Mouse (Mus musculus): ENCODE measurements around the gene Dpp7.

DNA sequence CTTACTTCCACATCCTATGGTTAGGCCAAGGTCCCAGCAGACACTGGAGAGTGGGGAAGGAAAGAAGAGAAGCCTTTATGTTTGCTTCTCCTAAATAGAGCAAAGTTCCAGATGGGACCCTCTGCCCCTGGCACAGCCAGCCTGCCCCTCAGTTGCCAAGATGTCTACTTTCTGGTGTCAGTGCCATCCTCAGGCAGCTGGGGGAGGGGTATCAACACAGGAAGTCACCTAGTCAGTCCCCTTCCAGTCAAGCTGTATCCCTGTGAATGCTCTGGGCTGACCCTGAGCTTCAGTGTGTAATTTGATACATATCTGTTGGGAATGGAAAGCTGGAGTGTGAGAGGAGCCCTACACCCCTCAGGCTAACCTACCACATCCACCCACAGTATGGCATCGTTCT, 40.9 kb upstream of the Dpp7 start:
- TF ChIP-seq POLR2A (IDR thresholded peaks at IDR 0.05; ENCODE audit: insufficient read depth, low read depth, low read length) (no peak), CTCF (IDR thresholded peaks at IDR 0.05; ENCODE audit: insufficient read depth, low read depth, low read length) (no peak)
